In the genomic region with DNA sequence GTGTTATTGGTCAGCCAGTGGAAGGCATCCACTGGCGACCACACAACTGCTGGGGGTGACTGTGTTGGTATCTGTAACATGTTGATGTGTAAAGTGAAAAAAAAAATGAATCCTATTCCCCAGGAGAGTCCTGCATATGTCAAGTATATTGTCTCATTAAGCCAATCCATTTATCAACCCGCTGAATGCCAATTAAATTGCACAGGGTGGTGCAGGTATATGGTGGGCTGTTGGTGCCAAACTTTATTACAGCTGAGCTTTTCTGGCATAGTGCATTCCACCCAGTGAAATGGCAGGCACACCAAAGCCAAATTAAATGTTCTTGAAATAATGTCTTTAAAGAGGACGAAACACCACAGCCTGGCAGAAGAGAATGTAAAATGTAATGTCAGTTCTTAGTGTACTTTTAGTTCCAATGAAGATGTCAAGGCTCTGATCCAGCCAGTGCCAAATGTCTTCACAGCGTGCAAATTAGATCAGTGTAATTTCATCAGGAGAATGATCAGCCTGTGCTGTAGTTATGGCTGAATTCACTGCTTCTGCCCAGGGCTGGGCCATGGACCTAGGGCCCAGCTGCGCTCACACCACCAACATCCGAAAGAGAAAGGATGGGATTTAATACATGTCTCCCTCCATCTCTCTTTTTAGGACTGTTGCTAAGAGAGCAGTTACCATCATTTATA, we compare ENCODE assay signal across 18 mouse cellular contexts.
DNase-seq lines count a peak whose midpoint lies in the region; ATAC-seq lines count a peak whose summit lies in the region.
"Had no signal": no experiment of that assay in that cellular context is flagged by ENCODE, and none has a peak within 500 bp of the region (broad histone marks: within the 10 kb centered on the region; RNA-seq: fewer than 3 reads in every experiment).

No protein-coding gene starts in this region.

- no peak overlapping the region for H3K4me3 ChIP-seq in hindbrain, embryonic 13.5 days
- no peak overlapping the region for H3K4me3 ChIP-seq in hindbrain, embryonic 10.5 days
- no peak overlapping the region for H3K4me3 ChIP-seq in neural tube, embryonic 14.5 days (ENCODE audit: low read depth, low read length)
- H3K4me3 ChIP-seq in neural tube, embryonic 15.5 days (replicated peaks): no peak overlapping the region
- H3K4me3 ChIP-seq: embryonic facial prominence, embryonic 10.5 days; forebrain, embryonic 15.5 days; heart, embryonic 10.5 days had no signal

- DNase-seq in hindbrain, embryonic 10.5 days (ENCODE audit: low spot score): no peak
- peak; percentile 47 for DNase-seq in left cerebral cortex, postnatal 4 days
- no peak for DNase-seq in left cerebral cortex, adult 8-10 months (ENCODE audit: low spot score in 2 of 2)
- DNase-seq in gastrocnemius, postnatal 14 days: no peak
- DNase-seq: adrenal gland, adult 8-10 months; adrenal gland, postnatal 36 days; cerebellum, adult 9-10 months; heart, adult 18-20 months; heart, postnatal 10 days; heart, postnatal 4 days had no signal

- 72% methylated on average over 6 of the region's 6 CpGs for WGBS in hindbrain, embryonic 13.5 days
- WGBS in hindbrain, embryonic 10.5 days: 89% methylated on average over 6 of the region's 6 CpGs
- whole genome bisulfite sequencing in neural tube, embryonic 14.5 days: 65% methylated on average over 6 of the region's 6 CpGs
- WGBS in neural tube, embryonic 15.5 days: 55% methylated on average over 6 of the region's 6 CpGs

- intact Hi-C loops in left cerebral cortex, postnatal 4 days (cut with DNase I): no loop called here
- intact Hi-C loops in gastrocnemius, postnatal 14 days (cut with DNase I; ENCODE audit: low total_unique reads): no loop called here

- no peak overlapping the region for H3K27ac ChIP-seq in hindbrain, embryonic 13.5 days
- H3K27ac ChIP-seq in hindbrain, embryonic 10.5 days: no peak overlapping the region
- no peak overlapping the region for H3K27ac ChIP-seq in neural tube, embryonic 14.5 days (ENCODE audit: low read depth, low read length)
- H3K27ac ChIP-seq in neural tube, embryonic 15.5 days (replicated peaks): no peak overlapping the region
- H3K27ac ChIP-seq: embryonic facial prominence, embryonic 10.5 days; forebrain, embryonic 15.5 days; heart, embryonic 10.5 days had no signal

- H3K27me3 ChIP-seq in hindbrain, embryonic 13.5 days: no peaks in the 10 kb centered on the region
- H3K27me3 ChIP-seq in hindbrain, embryonic 10.5 days (ENCODE audit: insufficient read depth, poor library complexity, severe bottlenecking): no peaks in the 10 kb centered on the region
- H3K27me3 ChIP-seq in neural tube, embryonic 14.5 days (ENCODE audit: control insufficient read depth, insufficient read depth, low read length): no peaks in the 10 kb centered on the region
- H3K27me3 ChIP-seq in neural tube, embryonic 15.5 days (replicated peaks): no peaks in the 10 kb centered on the region
- H3K27me3 ChIP-seq: forebrain, embryonic 15.5 days had no signal

- peak; percentile 67; the same call in 1 of the 2 replicates for ATAC-seq in hindbrain, embryonic 13.5 days (ENCODE audit: low FRiP score)
- peak; percentile 67; the same call in 1 of the 2 replicates for ATAC-seq in neural tube, embryonic 14.5 days (ENCODE audit: low read depth)
- no peak for ATAC-seq in neural tube, embryonic 15.5 days (ENCODE audit: low FRiP score)
- ATAC-seq: forebrain, embryonic 15.5 days; inflammation-experienced regulatory T-cells, adult 6 months; intestine, postnatal 0 days had no signal

- H3K4me2 ChIP-seq in hindbrain, embryonic 13.5 days: no peak overlapping the region
- no peak overlapping the region for H3K4me2 ChIP-seq in neural tube, embryonic 14.5 days (ENCODE audit: low read depth, low read length)
- no peak overlapping the region for H3K4me2 ChIP-seq in neural tube, embryonic 15.5 days
- H3K4me2 ChIP-seq: forebrain, embryonic 15.5 days had no signal

- H3K36me3 ChIP-seq in hindbrain, embryonic 13.5 days: no peaks in the 10 kb centered on the region
- no peaks in the 10 kb centered on the region for H3K36me3 ChIP-seq in hindbrain, embryonic 10.5 days
- H3K36me3 ChIP-seq in neural tube, embryonic 14.5 days (ENCODE audit: control insufficient read depth, insufficient read depth, low read length): no peaks in the 10 kb centered on the region
- no peaks in the 10 kb centered on the region for H3K36me3 ChIP-seq in neural tube, embryonic 15.5 days
- H3K36me3 ChIP-seq: embryonic facial prominence, embryonic 10.5 days; forebrain, embryonic 15.5 days; heart, embryonic 10.5 days had no signal

- no peaks in the 10 kb centered on the region for H3K9me3 ChIP-seq in hindbrain, embryonic 13.5 days
- H3K9me3 ChIP-seq in hindbrain, embryonic 10.5 days: no peaks in the 10 kb centered on the region
- H3K9me3 ChIP-seq in neural tube, embryonic 14.5 days (ENCODE audit: control insufficient read depth, low read length): no peaks in the 10 kb centered on the region
- no peaks in the 10 kb centered on the region for H3K9me3 ChIP-seq in neural tube, embryonic 15.5 days (replicated peaks)
- H3K9me3 ChIP-seq: embryonic facial prominence, embryonic 10.5 days; forebrain, embryonic 15.5 days; heart, embryonic 10.5 days had no signal

- no peak overlapping the region for H3K9ac ChIP-seq in hindbrain, embryonic 13.5 days
- H3K9ac ChIP-seq in neural tube, embryonic 14.5 days (replicated peaks; ENCODE audit: low read depth, low read length): no peak overlapping the region
- H3K9ac ChIP-seq in neural tube, embryonic 15.5 days (replicated peaks): no peak overlapping the region
- H3K9ac ChIP-seq: forebrain, embryonic 15.5 days had no signal

- H3K4me1 ChIP-seq in hindbrain, embryonic 13.5 days (replicated peaks): peaks cover 20% of the 10 kb centered on the region
- H3K4me1 ChIP-seq in hindbrain, embryonic 10.5 days (replicated peaks): no peaks in the 10 kb centered on the region
- no peaks in the 10 kb centered on the region; the same call in 1 of the 2 replicates for H3K4me1 ChIP-seq in neural tube, embryonic 14.5 days (ENCODE audit: control insufficient read depth, insufficient read depth, low read length)
- peaks cover 10% of the 10 kb centered on the region for H3K4me1 ChIP-seq in neural tube, embryonic 15.5 days
- H3K4me1 ChIP-seq: heart, embryonic 10.5 days had no signal
